Mouse (Mus musculus) liver, adult (tissue): ENCODE results near the gene Cd3e.

Source experiments
- GATA4 ChIP-seq: IDR thresholded peaks from 2 replicates; pipeline ENCODE4 v1.6.1; 2014; ENCODE audit warnings: mild to moderate bottlenecking, low read length; ENCODE audit not compliant: insufficient replicate concordance

The Cd3e gene

DNA sequence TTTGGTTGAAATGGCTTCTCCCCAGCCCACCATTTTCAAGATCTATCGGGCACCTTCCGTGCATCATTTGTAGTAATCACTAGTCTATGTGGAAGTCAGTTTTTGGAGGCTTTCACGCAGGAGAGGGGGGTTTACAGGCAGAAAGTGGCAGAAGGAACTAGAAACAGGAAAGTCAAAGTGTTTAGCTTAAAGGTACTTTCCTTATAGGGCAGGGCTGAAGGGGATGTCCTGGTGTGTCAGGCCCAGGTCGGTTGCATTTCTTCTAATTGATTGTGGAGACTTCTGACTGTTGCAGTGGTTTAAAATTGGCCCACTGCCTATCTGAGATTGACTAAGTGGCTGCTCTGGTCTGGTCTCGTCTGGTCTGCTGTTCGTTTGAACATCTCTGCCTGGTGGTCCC, 20.9 kb upstream of the Cd3e start:
- no peak for TF ChIP-seq GATA4

DNA sequence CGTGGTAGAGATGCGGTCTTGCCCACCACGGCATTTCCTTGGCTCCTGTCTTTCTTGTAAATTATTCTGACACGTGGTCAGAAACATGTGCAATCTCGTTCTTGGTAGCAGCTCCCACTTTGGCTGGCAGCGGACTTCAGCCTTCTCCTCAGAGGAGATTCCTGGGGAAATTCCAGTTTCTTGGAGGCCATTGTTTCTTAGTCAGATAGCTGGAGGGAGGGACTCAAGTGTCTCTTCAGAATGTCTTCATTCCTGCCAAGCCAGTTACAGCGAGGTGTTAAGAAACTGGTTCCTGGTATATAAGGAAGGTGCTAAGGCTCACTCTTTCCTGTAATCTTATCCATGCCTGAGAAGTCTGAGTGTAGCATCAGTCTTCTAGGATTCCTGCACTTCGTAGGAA, 17.9 kb upstream of the Cd3e start:
- no peak for TF ChIP-seq GATA4

DNA sequence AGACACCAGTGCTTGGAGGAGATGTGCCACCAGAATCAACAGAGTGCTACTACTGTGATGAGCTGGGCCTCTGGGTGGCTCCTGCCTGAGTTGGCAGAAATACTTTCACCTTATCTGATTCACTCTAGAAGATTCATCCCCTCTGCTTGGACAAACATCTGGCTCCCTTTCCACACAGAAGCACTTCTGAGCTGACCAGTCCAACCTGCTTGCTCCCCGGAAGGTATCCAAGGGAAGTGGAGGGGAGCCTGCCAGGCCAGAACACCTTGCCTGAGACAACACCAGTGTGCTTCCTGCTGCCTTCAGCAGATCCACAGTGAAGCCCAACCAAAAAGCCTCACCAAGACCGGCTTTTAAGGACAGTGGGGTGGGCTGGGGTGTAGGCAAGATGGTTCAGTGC, 14.8 kb upstream of the Cd3e start:
- TF ChIP-seq GATA4, result no peak

DNA sequence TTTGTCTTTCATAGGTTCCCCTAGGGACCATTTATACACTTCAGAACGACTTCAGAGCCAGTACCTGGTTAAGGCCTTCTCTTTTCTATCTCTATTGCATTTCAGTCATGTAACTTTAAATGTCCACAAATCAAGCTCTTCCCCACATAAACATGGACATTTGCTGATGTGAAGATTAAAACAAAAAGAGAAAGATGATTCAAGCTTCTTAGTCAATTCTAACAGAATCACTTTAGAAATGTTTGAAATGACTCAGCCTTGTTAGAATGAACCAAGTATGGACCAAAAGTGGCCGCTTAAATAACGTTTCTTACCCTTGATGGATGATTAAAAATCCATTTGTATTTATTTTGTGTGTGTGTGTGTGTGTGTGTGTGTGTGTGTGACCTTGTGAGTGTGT, 14.2 kb upstream of the Cd3e start:
- TF ChIP-seq GATA4, result no peak

DNA sequence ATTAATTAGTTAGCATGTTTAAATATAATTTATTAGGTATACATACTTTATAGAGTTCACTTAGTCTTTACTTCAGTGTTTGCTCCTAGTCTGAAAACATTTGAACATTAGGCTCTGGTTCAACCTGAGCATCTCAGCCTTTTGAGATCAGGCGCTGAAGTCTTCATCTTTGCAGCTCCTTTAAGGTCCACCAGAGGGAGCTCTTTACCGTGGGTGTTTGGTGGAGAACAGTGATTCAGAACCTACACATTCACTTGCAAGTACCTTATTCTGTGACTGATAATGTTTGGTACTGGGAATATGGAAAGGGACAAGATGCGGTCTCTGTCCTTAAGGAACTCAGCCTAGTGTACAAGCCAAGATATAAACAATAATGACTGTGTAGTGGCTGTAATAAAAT, 13.4 kb upstream of the Cd3e start:
- TF ChIP-seq GATA4, result no peak

DNA sequence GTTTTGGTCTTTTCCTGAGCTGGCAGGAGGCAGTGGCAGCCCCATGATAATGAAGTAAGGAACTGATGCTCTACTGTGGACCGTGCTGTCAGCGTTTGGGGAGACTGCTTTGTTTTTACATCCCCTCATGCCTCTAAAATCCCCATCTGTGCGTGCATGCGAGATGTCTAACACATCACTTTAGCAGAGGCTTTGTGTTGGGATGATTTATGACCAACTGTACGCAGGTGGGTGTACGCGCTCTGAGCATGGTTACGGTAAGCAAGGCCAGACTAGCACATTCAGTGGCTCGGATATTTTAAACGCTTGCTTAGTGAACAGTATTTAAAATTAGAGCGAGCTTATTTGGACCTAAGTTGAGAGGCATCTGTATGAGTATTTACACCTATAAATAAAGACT, 8.6 kb upstream of the Cd3e start:
- no peak for TF ChIP-seq GATA4

DNA sequence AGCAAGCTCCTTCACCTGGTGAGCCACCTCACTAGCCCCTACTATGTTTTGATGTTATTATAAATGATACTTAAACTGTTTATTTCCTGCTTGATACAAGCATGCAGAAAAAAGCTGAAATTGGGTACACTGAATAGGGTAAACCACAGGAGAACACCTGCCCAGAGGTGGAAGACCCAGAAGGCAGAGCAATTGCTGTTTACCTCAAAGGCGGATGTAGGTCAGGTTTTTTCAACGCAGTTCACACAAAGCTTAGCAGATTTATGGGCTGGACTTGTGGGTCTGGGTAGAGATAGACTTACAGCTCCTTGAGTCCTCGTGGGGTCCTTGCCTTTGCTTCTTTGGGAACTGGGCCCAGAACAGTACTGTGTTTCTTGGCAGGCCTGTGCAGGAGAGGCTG, 6.4 kb upstream of the Cd3e start:
- TF ChIP-seq GATA4, result no peak

DNA sequence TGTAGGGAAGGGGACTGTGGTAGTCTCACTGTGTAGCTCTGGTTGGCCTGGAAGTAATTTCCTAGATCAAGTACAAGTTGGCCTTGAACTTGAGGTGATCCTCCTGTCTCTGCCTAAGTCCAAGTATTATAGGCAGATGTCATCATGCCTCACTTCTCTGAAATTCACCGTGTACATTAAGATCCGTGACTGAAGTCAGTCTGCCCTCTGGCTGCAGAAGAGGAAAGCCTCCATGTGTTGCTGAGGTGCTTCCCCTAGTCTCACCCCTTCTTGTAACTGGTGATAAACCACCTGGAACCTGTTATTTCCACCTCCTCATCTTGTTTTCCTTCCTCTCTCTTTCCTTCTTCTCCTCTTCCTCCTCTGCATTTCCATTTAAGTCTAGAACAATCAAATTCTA, 5.5 kb upstream of the Cd3e start:
- TF ChIP-seq GATA4, result no peak

DNA sequence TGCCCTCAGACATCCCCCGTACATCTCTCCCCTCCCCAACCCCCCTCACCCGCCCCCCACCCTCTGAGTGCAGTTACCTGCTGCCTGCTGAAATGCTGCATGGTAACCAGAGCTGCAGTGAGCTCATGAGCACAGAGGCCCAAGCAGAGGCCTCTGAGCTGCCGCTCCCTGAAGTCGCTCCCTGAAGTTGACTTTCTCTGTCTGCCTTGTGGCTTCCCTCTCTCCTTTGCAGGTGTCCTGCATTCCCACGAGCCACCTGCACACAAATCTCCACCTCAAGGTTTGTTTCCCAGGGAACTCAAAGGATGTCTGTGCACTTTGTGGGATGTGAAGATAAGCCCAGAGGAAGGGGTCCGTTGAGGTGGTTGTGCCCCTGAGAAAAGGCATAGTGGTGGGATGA, 1.9 kb upstream of the Cd3e start:
- TF ChIP-seq GATA4, result no peak

DNA sequence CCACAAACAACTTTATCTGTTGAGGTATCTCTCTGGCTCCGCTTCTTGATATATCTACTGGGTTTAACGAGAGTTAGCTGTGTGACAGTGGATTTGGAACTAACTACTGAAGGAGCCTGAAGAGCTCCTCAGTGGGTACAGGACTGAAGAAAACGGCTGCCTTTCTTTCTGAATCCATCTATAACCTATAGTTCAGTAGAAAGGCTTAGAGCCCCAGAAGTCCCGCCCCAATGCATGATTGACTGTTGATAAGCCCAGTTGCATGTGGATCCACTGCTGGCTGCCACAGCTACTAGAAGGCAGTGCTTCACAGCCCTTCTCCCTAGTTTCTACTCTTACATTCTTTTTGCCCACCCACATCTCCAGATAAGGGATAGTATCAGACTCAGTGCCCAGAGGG, 1.0 kb upstream of the Cd3e start:
- TF ChIP-seq GATA4, result no peak

DNA sequence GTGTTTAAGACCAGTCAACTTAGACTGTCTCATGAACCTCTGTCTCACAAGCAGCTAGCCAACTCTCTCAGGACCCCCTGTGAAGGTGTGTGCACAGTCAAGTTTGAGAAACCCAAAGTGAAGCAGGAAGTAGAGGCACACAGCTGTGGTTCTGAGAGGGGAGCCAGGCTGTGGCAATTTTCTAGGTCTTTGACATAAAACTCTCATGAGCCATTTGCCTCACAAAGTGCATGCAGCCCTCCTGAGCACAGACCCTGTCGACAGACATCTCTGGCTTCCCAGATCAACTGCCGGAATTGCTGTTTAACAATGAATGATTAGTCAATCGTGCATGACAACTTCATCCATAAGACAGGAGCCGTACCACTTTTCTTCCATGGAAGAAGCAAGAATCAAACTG, 1.1 kb downstream of the Cd3e start:
- TF ChIP-seq GATA4, result no peak

DNA sequence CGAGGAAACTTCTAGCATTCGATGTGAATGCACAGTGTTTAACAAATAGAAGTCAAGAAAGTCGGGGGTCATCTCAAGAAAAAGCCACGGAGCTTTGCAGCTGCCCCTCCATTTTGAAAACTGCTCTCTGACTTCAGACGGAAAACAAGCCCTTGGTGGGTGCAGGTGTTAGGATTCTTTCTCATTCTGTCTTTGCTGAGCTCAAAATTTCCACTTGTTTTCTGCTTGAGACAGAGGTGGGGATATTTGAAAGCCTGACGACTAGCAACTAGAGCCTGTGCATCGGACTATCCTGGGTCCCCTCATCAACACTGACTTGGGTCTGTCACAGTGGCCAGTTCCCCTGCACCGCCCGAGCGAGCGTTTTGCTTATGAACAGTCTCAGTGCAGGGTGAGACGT, 2.0 kb downstream of the Cd3e start:
- no peak for TF ChIP-seq GATA4

DNA sequence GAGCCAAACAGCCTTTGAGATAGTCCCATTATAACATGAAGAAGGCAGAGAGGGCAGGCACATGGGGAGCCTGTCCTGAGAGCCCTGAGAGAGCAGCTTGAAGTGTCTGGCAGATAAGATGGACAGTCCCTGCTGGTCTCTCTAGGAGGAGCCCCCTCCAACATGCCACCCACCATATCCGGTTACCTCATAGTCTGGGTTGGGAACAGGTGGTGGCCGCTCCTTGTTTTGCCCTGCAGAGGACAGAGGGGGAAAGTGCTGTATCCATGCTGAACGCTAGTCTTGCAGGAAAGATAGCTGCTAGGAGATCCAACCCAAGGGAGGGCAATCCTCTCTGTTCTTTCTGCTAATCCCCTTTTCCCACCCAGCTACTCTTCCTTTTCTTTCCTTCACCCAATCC, 9.2 kb downstream of the Cd3e start:
- no peak for TF ChIP-seq GATA4

DNA sequence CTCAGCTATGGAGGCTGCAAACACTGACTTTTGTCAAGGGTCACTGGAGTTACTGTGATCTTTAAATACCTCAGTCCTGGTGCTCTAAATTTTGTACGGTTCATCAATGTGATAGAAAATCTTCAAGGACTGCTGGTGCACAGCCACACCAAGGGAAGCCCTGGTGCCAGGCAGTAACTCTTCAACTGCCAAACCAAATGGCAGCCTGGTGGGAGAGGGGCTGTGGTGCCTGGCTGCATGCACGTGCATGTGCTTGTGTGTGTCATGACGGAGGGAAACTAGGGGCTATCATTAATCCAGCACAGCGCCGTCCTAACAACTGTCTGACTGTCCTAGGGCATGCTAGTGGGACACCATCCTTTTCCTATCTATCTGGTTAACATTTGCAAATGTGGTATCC, 9.7 kb downstream of the Cd3e start:
- no peak for TF ChIP-seq GATA4

DNA sequence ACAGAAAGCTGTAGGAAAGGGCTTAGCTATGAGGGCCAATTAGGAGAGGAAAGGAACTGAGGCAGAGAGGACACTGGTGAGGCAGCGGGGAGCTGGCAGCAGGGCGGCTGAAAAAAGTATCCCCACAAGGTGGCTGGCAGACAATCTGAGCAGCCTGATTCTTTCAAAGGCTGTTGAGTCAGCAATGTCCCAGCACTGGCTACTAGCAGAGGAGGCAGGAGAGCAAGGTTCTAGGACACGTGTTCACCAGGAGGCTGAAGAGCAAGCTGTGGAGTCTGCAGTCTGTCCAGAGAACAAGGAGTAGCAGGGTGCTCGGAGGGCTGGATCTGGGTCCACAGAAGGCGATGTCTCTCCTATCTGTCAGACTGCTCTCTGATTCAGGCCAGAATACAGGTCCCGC, 10.3 kb downstream of the Cd3e start:
- TF ChIP-seq GATA4, result no peak

DNA sequence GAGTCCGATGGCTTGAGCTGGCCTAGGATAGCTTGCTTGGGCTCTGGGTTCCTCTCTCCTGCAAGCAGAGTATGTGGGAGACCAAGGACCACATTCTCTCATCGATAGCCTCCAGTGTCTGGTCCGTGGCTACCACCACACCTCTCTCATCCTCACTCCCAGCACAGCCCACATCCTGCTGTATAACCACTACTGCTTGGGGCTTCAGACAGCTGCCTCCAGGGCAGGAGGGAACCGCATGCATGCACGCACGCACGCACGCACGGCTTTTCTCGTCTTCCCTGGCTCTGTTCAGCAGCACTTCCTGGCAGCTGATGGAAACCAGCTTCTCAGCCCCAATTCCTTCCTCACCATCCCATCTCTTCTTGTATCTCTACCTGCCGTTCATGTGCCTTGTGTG, 11.3 kb downstream of the Cd3e start:
- TF ChIP-seq GATA4, result no peak

DNA sequence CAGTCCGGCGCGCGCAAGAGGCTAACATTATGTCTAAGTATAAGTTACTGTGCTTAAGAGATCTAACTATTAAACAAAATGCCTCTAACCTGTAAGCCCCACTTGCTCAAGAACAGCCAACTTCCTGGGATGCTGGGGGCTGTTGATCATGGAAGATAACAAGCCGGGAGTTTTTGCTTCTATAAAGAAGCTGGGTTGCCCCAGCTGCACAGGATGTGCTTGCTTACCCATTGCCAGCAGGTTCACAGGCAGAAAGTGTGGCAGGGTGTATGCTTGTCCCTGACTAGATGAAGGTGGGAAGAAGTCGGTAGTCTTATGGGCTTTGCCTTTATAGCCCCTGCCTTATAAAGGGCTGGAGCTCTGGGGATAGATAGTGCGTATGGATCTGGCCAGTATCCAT, 12.8 kb downstream of the Cd3e start:
- TF ChIP-seq GATA4, result no peak

DNA sequence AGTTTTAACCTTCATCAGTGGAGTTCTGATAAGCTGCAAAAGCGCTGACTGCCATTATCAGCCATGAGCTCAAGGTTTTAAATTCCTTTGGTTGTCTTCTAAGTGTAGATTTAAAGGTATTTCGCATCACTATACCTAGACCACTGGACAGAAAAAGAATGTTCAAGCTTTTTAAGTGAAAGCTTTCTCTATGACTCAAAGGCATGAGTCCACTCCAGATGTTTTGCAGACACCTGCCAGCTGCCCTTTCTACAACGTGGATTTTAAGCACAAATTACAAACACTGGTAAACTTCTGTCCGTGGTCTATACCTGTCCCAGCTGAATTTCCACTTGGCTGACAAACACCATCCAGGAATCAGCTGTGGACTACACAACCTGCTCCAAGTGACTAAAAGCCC, 14.5 kb downstream of the Cd3e start:
- TF ChIP-seq GATA4, result no peak
